Mouse (Mus musculus): Measurements from ENCODE around the gene Atg7. TPM values are rescaled to one million over a fixed set of nuclear protein-coding genes. Genes with fewer than 3 reads are reported as not detected.

The Atg7 gene
- polyA plus RNA-seq, 1 experiment from 2014 or later: 17.2 TPM

DNA sequence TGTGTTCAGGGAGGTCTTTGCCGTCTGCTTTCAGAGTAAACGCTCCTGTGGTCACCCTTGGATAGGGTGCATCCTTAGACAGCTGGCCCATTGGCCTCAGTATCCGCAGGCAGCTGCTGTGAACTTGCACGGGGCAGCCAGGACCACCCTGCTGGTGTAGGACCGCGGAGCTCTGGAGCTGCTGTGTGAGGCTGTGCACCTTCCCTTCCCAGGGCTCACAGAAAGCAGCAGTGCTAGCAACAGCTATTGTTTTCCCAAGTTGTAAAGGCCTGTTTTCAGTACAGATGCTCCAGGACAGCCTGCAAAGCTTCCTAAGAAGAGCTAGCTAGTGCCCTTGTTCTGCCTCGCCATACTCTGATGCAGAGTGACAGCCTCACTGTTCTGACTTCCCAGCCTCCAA is 208.8 kb downstream of the Atg7 start:
- ATAC-seq: no peak
- Histone ChIP-seq H3K4me3 (ENCODE audit: low read depth, low read length) (no peak overlapping the region), H3K27ac (ENCODE audit: low read length) (no peak overlapping the region), H3K9ac (ENCODE audit: low read depth, low read length) (no peak overlapping the region), H3K4me1 (ENCODE audit: control insufficient read depth, insufficient read depth, low read length) (peaks cover 27% of the 10 kb centered on the region), H3K9me3 (replicated peaks; ENCODE audit: control insufficient read depth, low read length, poor library complexity, severe bottlenecking) (no peaks in the 10 kb centered on the region), H3K4me2 (ENCODE audit: low read length) (no peak overlapping the region), H3K27me3 (ENCODE audit: control insufficient read depth, insufficient read depth, low read depth, low read length) (no peaks in the 10 kb centered on the region), H3K36me3 (ENCODE audit: control insufficient read depth, insufficient read depth, low read length) (no peaks in the 10 kb centered on the region)
- 42% methylated on average over 7 of the region's 7 CpGs for WGBS

DNA sequence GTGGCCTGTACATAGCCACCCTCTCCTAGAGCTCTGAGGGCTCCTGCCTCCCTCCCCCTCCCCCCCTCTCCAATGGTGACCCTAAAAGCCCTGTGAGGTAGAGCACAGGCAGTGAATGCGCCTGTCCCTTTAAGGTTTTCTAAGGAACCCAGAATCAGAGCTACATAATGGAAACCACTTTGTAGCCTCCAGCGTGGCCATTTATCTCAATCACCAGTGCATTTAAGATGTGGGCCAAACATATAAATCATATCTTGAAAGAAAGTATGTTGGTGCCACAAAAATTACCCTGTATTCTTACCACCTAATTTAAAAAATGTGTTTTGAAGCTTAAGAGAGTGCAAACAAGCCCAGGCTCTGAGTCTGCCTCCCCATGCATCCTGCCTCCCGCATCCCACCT is 209.8 kb downstream of the Atg7 start:
- Histone ChIP-seq H3K9me3 (replicated peaks; ENCODE audit: control insufficient read depth, low read length, poor library complexity, severe bottlenecking) (no peaks in the 10 kb centered on the region), H3K36me3 (ENCODE audit: control insufficient read depth, insufficient read depth, low read length) (no peaks in the 10 kb centered on the region), H3K4me2 (ENCODE audit: low read length) (no peak overlapping the region), H3K27ac (ENCODE audit: low read length) (peak overlapping the region; percentile 32; the same call in 1 of the 2 replicates), H3K4me1 (ENCODE audit: control insufficient read depth, insufficient read depth, low read length) (peaks cover 31% of the 10 kb centered on the region), H3K27me3 (ENCODE audit: control insufficient read depth, insufficient read depth, low read depth, low read length) (no peaks in the 10 kb centered on the region), H3K9ac (ENCODE audit: low read depth, low read length) (peak overlapping the region; percentile 51; the same call in 1 of the 2 replicates), H3K4me3 (ENCODE audit: low read depth, low read length) (no peak overlapping the region)
- peak; percentile 16; the same call in 1 of the 2 replicates for ATAC-seq
- WGBS: 20% methylated on average over 3 of the region's 3 CpGs

GRCm38 (mm10) chr6:114854368-114854767 is 211.5 kb downstream of the Atg7 start:
- Histone ChIP-seq H3K9me3 (replicated peaks; ENCODE audit: control insufficient read depth, low read length, poor library complexity, severe bottlenecking) (no peaks in the 10 kb centered on the region), H3K9ac (ENCODE audit: low read depth, low read length) (no peak overlapping the region), H3K27me3 (ENCODE audit: control insufficient read depth, insufficient read depth, low read depth, low read length) (no peaks in the 10 kb centered on the region), H3K36me3 (ENCODE audit: control insufficient read depth, insufficient read depth, low read length) (no peaks in the 10 kb centered on the region), H3K4me2 (ENCODE audit: low read length) (no peak overlapping the region), H3K4me3 (ENCODE audit: low read depth, low read length) (no peak overlapping the region), H3K4me1 (ENCODE audit: control insufficient read depth, insufficient read depth, low read length) (peaks cover 31% of the 10 kb centered on the region), H3K27ac (ENCODE audit: low read length) (peak overlapping the region; percentile 29; the same call in 1 of the 2 replicates)
- 0 out of 2 replicates have a peak, but pooled peaks have one; percentile 18 for ATAC-seq
- WGBS: 49% methylated on average over 2 of the region's 2 CpGs

- Histone ChIP-seq H3K4me2 (ENCODE audit: low read length) (no peak overlapping the region), H3K27me3 (ENCODE audit: control insufficient read depth, insufficient read depth, low read depth, low read length) (no peaks in the 10 kb centered on the region), H3K4me1 (ENCODE audit: control insufficient read depth, insufficient read depth, low read length) (peaks cover 31% of the 10 kb centered on the region), H3K9me3 (replicated peaks; ENCODE audit: control insufficient read depth, low read length, poor library complexity, severe bottlenecking) (no peaks in the 10 kb centered on the region), H3K36me3 (ENCODE audit: control insufficient read depth, insufficient read depth, low read length) (0 out of 2 replicates have a peak, but pooled peaks cover 1% of the 10 kb centered on the region), H3K9ac (ENCODE audit: low read depth, low read length) (no peak overlapping the region), H3K27ac (ENCODE audit: low read length) (no peak overlapping the region), H3K4me3 (ENCODE audit: low read depth, low read length) (no peak overlapping the region)
- 75% methylated on average over 3 of the region's 3 CpGs for WGBS
- ATAC-seq: no peak
Observed at GRCm38 (mm10) chr6:114855644-114856043, 212.7 kb downstream of the Atg7 start.

GRCm38 (mm10) chr6:114856501-114856900 is 213.6 kb downstream of the Atg7 start:
- peaks cover 3% of the 10 kb centered on the region; the same call in 1 of the 2 replicates for H3K36me3 ChIP-seq (ENCODE audit: control insufficient read depth, insufficient read depth, low read length)
- no peak overlapping the region for H3K9ac ChIP-seq (ENCODE audit: low read depth, low read length)
- H3K27me3 ChIP-seq (ENCODE audit: control insufficient read depth, insufficient read depth, low read depth, low read length): no peaks in the 10 kb centered on the region
- H3K27ac ChIP-seq (ENCODE audit: low read length): no peak overlapping the region
- H3K4me2 ChIP-seq (ENCODE audit: low read length): no peak overlapping the region
- peaks cover 31% of the 10 kb centered on the region for H3K4me1 ChIP-seq (ENCODE audit: control insufficient read depth, insufficient read depth, low read length)
- H3K9me3 ChIP-seq (replicated peaks; ENCODE audit: control insufficient read depth, low read length, poor library complexity, severe bottlenecking): no peaks in the 10 kb centered on the region
- no peak overlapping the region for H3K4me3 ChIP-seq (ENCODE audit: low read depth, low read length)
- no peak for ATAC-seq
- WGBS: 82% methylated on average over 4 of the region's 4 CpGs

GRCm38 (mm10) chr6:114857996-114858721 is 215.3 kb downstream of the Atg7 start:
- ATAC-seq: no peak
- H3K4me2 ChIP-seq (ENCODE audit: low read length): no peak overlapping the region
- WGBS: 85% methylated on average over 3 of the region's 3 CpGs
- H3K4me3 ChIP-seq (ENCODE audit: low read depth, low read length): no peak overlapping the region
- no peaks in the 10 kb centered on the region for H3K9me3 ChIP-seq (replicated peaks; ENCODE audit: control insufficient read depth, low read length, poor library complexity, severe bottlenecking)
- no peak overlapping the region for H3K9ac ChIP-seq (ENCODE audit: low read depth, low read length)
- H3K36me3 ChIP-seq (ENCODE audit: control insufficient read depth, insufficient read depth, low read length): peaks cover 5% of the 10 kb centered on the region; the same call in 1 of the 2 replicates
- no peak overlapping the region for H3K27ac ChIP-seq (ENCODE audit: low read length)
- H3K27me3 ChIP-seq (ENCODE audit: control insufficient read depth, insufficient read depth, low read depth, low read length): no peaks in the 10 kb centered on the region
- H3K4me1 ChIP-seq (ENCODE audit: control insufficient read depth, insufficient read depth, low read length): peaks cover 14% of the 10 kb centered on the region

GRCm38 (mm10) chr6:114858722-114859053 is 215.8 kb downstream of the Atg7 start:
- Histone ChIP-seq H3K4me2 (ENCODE audit: low read length) (no peak overlapping the region), H3K9me3 (replicated peaks; ENCODE audit: control insufficient read depth, low read length, poor library complexity, severe bottlenecking) (no peaks in the 10 kb centered on the region), H3K27ac (ENCODE audit: low read length) (no peak overlapping the region), H3K4me1 (ENCODE audit: control insufficient read depth, insufficient read depth, low read length) (peaks cover 13% of the 10 kb centered on the region), H3K27me3 (ENCODE audit: control insufficient read depth, insufficient read depth, low read depth, low read length) (no peaks in the 10 kb centered on the region), H3K9ac (ENCODE audit: low read depth, low read length) (no peak overlapping the region), H3K36me3 (ENCODE audit: control insufficient read depth, insufficient read depth, low read length) (peaks cover 5% of the 10 kb centered on the region; the same call in 1 of the 2 replicates), H3K4me3 (ENCODE audit: low read depth, low read length) (no peak overlapping the region)
- WGBS: 82% methylated on average over 4 of the region's 4 CpGs
- ATAC-seq: no peak

DNA sequence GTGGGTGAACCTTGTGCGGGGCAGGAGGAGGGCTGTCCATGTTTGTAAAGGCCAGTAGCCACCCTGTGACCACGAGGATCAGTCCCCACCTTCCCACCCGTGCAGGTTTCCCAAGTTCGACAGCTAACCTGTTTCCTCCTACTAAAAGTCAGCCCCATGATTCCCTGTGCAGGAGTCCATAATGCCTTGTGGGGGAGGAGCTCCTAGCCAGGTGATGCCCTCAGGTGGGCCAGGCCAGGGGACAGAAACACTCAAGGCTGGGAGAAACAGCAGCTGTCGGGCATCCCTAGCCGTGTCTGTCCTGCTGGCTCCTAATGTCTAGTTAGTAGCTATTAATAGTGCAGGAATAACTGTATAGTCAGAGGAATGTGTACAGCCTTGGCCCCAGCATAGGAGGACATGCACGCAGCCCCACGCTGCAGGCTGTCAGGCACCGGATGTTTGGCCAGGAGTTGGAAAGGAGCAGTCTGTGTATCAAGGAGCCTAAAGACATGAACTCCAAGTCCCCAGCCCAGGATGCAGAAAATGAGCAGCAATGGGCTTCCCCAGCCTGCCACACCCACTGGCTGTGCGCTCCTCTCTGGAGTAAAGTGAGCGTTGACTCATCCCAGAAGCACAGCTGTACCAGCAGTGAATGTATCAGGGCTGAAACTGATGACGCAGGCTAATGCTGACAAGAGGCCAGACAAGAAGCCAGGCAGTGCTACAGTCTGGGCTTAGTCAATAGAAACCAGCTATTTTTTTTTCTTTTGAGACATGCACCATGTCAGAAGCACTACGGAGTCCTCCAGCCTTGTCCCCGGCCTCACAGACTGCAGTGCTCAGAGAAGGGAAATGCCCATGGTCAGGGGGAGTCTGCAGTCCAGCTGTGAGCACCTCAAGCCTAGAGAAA is 218.0 kb downstream of the Atg7 start:
- no peaks in the 10 kb centered on the region for H3K27me3 ChIP-seq (ENCODE audit: control insufficient read depth, insufficient read depth, low read depth, low read length)
- H3K27ac ChIP-seq (ENCODE audit: low read length): no peak overlapping the region
- peaks cover 5% of the 10 kb centered on the region; the same call in 1 of the 2 replicates for H3K36me3 ChIP-seq (ENCODE audit: control insufficient read depth, insufficient read depth, low read length)
- WGBS: 87% methylated on average over 14 of the region's 14 CpGs
- H3K9me3 ChIP-seq (replicated peaks; ENCODE audit: control insufficient read depth, low read length, poor library complexity, severe bottlenecking): no peaks in the 10 kb centered on the region
- no peak for ATAC-seq
- H3K4me3 ChIP-seq (ENCODE audit: low read depth, low read length): no peak overlapping the region
- H3K4me2 ChIP-seq (ENCODE audit: low read length): no peak overlapping the region
- H3K4me1 ChIP-seq (ENCODE audit: control insufficient read depth, insufficient read depth, low read length): peaks cover 5% of the 10 kb centered on the region; the same call in 1 of the 2 replicates
- no peak overlapping the region for H3K9ac ChIP-seq (ENCODE audit: low read depth, low read length)

All from midbrain, embryonic 16.5 days (tissue).